Mouse (Mus musculus): ENCODE measurements around the gene Slc25a38. TPM values are rescaled to one million over a fixed set of nuclear protein-coding genes. Genes with fewer than 3 reads are reported as not detected.

Gene Slc25a38
- 42.9 TPM for polyA plus RNA-seq (2017; shearing (Covaris generic))

GRCm38 (mm10) chr9:120110211-120111018 is at the start of gene Slc25a38:
Slc25a38 (plus strand) TSS chr9:120110374.

GRCm38 (mm10) chr9:120069779-120070178 is 40.4 kb upstream of the Slc25a38 start, which contains the start of gene Cx3cr1:
Cx3cr1 (minus strand) TSS chr9:120069879.

GRCm38 (mm10) chr9:120091696-120092238 is 18.4 kb upstream of the Slc25a38 start, which contains the start of gene Ccr8:
Ccr8 (plus strand) TSS chr9:120092114.

GRCm38 (mm10) chr9:120127538-120128251 is 17.5 kb downstream of the Slc25a38 start, which contains the start of gene Rpsa:
Rpsa (plus strand) TSS chr9:120127689.

GRCm38 (mm10) chr9:120149222-120149828 is 39.2 kb downstream of the Slc25a38 start, which contains the start of gene Mobp:
Mobp (plus strand) TSS chr9:120149707.

Other genes with a start within 250 kb of the Slc25a38 start
- gene Wdr48, start 215.5 kb upstream of the Slc25a38 start, polyA plus RNA-seq (2017; shearing (Covaris generic)) = 58.3 TPM
- gene Gorasp1, start 172.8 kb upstream of the Slc25a38 start, polyA plus RNA-seq (2017; shearing (Covaris generic)) = 1.2 TPM
- gene Ttc21a, start 172.8 kb upstream of the Slc25a38 start, polyA plus RNA-seq (2017; shearing (Covaris generic)) = 0.12 TPM
- 365 TPM for gene Csrnp1, start 125.7 kb upstream of the Slc25a38 start, polyA plus RNA-seq (2017; shearing (Covaris generic))
- not detected for gene Xirp1, start 86.8 kb upstream of the Slc25a38 start, polyA plus RNA-seq (2017; shearing (Covaris generic))
- 1.3 TPM for gene Cx3cr1, start 40.5 kb upstream of the Slc25a38 start, polyA plus RNA-seq (2017; shearing (Covaris generic))
- 6.7 TPM for gene Ccr8, start 18.3 kb upstream of the Slc25a38 start, polyA plus RNA-seq (2017; shearing (Covaris generic))
- 1,578 TPM for gene Rpsa, start 17.3 kb downstream of the Slc25a38 start, polyA plus RNA-seq (2017; shearing (Covaris generic))
- 0.60 TPM for gene Mobp, start 39.3 kb downstream of the Slc25a38 start, polyA plus RNA-seq (2017; shearing (Covaris generic))
- not detected for gene Myrip, start 191.1 kb downstream of the Slc25a38 start, polyA plus RNA-seq (2017; shearing (Covaris generic))

All from effector memory CD4-positive, alpha-beta T cell, adult 7 months (primary cell).